Mouse (Mus musculus) CD4-positive helper T cell, adult 2 months (primary cell): Measurements from ENCODE around the gene Popdc3.
"Not testable (repeated sequence)": the region's sequence is repeated elsewhere in the genome, so short reads cannot be mapped to it uniquely, and the experiment has no call there.

Experiments used
- DNase-seq: peaks from one replicate; pipeline ENCODE4 v3.0.0-alpha.2; 2012; ENCODE audit warnings: low read depth, missing footprints, low spot score

The Popdc3 gene

DNA sequence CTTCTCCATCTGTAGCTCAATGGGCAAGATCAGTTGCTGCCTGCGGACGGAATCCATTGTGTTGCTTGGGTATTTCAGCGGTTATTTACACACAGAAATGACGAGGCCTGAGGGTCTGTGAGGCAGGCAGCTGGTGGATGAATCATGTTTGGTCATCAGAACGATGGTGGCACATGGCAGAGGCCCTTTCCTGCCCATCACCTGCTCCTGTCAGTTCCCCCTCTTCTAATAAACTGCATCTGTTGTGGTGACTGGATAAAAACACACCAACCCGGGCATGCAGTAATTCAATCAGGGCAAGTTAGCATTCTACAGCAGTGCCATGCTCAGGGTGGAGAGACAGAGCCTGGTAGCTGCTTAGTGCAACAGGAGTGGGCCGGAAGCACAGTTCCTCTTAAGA, 133.7 kb downstream of the Popdc3 start:
- no peak for DNase-seq

DNA sequence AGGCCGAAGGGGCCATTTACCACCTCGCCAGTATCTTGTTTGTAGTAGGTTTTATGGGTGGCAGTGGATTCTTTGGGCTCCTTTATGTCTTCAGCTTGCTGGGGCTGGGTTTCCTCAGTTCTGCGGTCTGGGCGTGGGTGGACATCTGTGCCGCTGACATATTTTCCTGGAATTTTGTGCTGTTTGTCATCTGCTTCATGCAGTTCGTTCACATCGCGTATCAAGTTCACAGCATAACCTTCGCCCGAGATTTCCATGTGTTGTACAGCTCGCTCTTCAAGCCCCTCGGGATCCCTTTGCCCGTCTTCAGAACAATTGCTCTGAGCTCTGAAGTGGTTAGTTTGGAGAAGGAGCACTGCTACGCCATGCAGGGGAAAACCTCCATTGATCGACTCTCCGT, 137.0 kb downstream of the Popdc3 start:
- no peak for DNase-seq

DNA sequence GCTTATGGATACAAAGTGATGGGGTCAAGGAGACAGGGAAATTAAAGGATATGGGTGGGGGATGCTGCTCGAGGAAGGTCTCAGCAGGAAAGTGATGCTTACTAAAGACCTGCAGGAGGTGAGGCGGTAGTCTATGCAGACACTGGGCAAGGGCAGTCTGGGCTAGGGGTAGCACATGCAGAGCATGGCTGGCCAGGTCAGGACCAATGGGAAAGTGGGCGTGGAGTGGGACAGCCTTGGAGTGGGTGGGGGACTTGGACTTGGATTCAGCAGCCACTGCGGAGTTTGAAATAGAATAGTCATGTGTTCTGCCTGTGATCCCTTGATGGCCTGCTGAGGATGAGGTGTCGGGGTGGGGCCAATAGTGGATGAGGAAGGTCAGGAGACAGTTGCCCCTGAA, 141.0 kb downstream of the Popdc3 start:
- DNase-seq: no peak

DNA sequence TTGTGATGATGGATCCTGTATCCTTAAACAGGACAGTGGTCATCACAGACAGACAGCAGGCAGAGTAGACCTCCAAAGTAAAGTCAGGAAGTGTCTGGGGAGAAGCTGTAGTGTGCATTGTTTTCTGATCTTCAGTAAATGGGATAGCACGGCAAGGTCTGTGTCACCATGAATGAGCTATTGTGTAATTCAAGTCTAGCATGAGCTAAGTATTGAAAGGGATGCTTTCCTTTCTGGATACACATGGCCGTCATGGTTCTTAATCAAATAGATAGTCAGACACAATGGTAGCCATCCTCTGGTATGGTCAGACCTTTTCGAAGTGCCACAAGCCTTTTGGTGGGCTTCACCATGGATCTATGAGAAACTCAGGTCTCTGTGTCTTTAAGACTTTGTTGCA, 142.4 kb downstream of the Popdc3 start:
- DNase-seq: no peak

DNA sequence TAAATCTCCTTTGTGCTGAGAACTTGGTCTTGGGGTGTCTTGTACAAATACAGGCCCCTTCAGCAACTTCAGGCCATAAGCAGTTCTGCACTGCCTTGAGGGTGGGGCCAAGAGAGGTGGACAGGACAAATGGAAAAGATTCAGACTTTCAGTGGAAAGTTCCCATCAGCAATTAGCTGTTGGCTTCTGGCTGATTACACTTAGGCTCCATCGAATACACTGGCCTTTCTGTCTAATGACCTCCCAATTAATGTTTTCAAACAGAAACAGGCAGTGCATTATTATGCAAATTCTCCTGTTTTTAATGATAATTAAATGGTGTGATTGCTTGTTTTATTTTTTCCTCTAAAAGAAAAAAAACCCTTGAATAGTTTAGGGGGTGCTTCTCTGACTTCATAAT, 146.3 kb downstream of the Popdc3 start:
- no peak for DNase-seq

DNA sequence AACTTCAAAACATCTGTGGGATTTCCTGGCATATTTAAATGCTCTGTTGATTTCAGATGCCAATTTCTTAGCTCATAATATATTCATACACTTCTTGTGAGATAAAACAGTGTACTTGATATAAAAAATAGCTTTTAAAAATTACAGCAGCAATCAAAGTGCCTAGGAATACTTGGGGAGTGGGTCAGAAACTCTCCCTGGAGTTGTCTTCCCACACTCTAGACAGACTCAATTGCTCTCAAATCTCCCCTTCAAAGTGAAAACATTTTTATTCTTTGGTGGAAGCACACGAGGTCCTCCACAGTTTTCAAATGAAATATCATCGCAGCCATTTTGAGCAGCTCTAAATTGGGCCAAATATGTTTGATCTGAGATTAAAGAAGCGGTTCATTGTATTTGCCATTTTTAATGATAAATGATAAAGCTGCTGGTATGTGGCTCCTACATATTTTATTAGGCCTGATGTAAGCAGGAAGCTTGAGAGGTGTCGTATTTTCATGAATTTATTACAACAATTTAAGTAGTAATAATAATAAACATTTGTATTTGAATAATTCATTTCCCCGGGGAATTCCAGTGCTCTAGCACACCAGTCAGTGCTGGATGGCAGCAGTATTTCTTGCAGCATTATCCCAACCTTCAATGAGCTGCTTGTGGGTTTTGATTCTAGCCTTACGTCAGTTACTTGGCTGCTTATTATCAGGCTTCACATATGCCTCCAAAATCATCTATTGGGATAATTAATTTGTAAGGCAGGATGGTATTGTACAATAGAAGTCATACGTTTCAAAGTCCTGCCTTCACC, 150.5 kb downstream of the Popdc3 start:
- DNase-seq: no peak

DNA sequence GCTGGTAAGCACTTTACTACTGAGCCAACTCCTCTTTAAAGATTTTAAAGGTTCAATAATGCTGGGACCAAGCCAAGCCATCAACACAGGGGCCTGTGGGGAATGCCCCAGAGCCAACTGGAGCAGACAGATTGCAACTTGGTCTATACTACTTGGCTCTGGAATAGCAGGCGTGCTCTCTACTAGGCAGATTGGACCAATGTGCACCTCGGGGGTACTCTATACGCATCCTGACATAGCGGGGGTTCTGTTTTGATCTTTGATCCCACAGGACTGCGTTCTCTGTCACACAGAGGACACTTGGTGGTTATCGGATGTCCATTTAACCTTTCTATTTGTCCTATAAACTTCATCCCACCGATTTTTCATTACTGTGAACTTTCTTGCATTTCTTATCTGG, 157.0 kb downstream of the Popdc3 start:
- no peak for DNase-seq

DNA sequence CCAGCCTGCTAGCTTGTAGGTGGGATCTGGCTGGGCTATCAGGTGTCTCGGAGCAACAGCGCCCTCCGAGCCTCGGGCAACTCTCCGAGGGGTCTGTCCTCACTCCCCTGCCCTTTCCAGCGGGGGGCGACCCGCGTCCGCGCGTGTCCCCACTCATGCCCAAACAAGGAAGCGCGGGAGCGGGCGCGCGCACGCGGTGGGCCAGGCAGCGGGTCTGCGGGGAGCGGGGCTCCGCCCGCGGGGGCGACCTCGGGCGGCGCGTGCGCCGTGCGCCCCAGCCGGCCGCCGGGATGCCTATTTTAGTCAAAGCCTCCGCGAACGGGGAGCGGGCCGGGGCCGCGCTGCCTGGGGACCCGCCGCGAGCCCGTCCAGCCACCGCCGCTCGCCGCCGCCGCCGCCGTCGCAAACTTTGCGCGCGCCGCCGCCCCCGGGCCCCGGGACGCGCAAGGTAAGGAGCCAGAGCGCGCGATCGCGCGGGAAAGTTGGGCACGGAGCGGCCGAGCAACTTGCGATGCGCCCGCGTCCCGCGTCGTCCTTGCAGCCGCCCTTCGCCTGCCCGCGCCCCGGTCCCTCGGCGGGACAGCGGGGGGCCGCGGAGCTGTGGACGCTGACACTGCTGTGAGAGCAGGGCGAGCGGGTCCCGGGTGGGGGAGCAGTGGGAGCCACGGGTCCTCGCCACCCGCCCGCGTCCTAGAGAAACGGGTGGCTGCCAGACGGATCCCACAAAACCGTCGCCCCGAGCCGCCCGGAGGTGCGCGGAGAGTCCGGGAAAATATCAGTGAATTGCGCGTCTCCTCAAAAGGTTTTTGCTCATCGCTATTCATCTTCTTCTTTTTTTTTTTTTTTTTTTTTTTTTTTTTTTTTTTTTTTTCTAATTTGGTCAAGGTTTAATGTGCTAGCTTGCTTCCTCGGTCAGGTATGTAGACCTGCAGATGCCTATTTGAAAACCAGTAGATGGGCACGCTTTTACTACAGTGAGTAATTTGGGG, 157.8 kb downstream of the Popdc3 start, which contains the start of gene Bves:
TSS of gene Bves (plus strand) at position 339 of the 989 bp plus-strand sequence.
- no peak for DNase-seq

DNA sequence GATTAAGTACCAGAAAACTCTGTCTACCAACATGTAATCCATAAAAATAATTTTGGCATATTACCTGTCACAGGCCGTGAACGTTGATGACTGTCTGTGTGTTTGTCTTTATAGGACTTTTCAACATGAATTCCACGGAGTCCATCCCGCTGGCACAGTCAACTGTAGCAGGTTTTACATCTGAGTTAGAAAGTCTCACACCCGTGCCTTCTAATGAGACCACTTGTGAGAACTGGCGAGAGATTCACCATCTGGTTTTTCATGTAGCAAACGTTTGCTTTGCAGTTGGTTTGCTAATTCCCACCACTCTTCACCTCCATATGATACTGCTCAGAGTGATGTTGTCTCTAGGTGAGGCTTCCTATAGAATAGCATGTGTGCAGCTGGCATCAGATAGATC, 161.2 kb downstream of the Popdc3 start:
- no peak for DNase-seq

DNA sequence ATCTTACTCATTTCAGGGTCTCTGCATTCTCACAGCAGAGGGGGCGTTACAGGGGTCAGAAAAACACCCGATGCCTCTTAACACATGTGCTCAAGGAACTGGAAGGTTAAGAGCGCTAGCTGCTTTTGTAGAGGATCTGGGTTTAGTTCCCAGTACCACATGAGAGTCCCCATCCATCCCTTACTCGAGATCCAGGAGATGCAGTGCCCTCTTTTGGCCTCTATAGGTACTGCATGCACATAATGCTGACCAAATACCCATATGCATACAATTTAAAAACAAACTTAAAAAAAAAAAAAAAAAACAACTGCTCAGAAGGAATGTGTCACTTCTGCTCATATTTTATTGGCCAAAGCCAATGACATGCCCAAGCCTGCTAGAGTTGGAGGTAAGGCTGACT, 166.5 kb downstream of the Popdc3 start:
- no peak for DNase-seq

DNA sequence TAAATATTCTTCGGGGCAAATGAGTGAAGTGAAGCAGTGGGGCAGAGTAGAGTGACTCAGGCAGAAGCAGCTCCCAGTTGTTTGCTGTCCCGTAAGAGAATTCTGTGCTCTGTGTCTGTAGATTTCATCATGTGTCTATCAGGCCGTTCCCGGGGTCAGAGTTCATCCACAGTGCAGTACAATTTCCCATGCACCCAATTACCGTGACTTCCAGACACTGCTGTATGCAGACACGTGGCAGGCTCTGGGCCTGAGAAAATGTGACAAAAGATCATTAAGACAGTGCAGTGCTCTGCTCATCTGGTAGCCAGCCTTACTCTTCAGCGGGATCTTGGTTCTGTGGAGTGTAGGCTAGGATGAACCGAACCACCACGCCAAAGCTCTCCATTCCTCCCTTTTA, 167.3 kb downstream of the Popdc3 start:
- no peak for DNase-seq

DNA sequence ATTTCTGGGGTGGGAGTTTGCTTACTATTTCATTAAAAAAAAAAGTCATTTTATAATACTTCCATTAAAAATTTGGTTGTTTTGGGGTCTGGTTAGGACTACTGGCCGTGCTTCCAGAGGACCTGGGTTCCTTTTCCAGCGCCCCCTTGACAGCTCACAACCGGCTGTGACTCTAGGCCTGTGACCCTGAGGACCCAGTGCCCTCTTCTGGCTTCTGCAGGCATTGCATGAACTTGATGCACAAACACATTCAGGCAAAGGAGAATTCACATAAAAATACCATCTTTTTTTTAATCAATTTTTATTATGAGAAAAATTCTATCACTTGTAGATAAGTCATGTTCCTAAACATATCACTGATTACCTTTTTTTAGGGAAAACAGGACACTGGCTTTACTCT, 170.2 kb downstream of the Popdc3 start:
- not testable (repeated sequence) for DNase-seq

DNA sequence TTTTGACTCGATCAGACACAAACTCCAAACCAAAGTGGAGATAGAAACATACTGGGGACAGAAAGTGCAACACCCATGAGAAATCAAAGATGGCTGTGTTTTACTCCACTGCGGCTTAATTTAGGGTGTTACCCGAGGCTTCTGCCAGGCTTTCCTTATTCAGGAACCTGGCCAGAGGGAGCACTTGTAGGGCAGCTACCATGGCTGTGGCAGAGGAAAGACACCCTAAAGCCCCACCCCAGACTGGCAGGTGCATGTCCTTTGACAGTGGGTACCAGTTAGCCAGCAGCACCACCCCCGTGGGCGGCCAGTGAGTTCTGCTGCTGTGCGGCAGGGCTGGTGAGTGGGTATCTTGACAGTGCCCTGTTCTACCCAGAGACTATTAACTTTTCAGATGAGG, 178.2 kb downstream of the Popdc3 start:
- DNase-seq: no peak

DNA sequence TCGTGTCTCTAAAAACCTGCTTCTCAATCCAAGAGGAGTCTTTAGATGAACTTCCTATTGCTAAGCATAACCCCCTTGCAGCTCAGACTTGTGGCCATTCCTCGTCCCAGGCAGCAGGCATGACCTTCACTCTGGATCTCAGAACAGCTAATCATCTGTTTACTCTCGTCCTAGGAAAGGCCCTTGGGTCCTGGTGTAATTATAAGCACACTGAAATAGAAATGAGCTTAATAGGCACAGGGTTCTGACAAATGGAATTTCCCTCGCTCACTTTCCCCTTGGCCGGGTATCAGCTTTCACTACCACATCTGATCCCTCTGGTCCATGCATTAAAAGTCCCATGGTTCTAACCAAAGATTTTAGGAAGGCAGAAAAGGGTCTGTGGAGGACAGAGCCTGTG, 185.5 kb downstream of the Popdc3 start:
- DNase-seq: no peak

DNA sequence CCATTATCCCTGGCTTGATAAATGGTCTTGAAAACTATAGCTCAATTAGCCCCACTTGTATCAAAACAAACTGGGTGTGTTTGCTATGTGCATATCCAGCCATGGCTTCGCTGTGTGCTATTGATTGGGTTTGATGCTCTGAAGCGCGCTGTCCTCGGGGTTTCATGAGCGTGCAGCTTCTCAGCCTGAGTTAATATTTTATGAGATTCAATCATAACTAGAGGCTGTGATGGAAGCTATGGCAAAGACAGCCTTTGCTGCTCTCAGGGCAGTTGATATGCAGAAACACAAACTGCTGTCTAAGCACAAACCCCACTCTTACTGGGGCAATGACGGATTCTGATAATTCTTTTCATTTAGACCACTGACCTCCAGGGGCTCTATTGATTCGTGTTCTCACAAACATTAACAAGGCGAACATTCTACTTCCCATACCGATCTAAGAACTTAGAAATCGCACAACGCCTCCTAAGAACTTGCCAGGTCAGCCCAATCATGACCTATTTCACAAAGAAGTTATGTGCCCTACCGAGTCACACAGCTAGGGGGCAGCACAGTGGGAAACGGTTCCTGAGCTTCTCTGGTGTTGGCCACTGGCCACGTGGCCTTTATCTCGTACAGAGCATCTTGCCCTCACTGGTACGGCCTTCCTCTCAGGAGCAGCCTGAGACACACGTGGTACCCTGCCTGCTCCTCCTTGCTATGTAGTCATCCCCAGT, 189.2 kb downstream of the Popdc3 start:
- no peak for DNase-seq
